Comparison of ENCODE assay signal across 11 mouse cellular contexts in genomic region chr13:52859065-52859820, GRCm38 (mm10).
DNase-seq lines count a peak whose midpoint lies in the region; ATAC-seq lines count a peak whose summit lies in the region.
"Had no signal": no experiment of that assay in that cellular context is flagged by ENCODE, and none has a peak within 500 bp of the region (broad histone marks: within the 10 kb centered on the region; RNA-seq: fewer than 3 reads in every experiment).

No protein-coding gene starts in this region.

- no peak overlapping the region for H3K4me3 ChIP-seq in hindbrain, embryonic 13.5 days
- no peak overlapping the region for H3K4me3 ChIP-seq in hindbrain, embryonic 11.5 days (ENCODE audit: low read depth, low read length)
- no peak overlapping the region for H3K4me3 ChIP-seq in kidney, embryonic 15.5 days (replicated peaks)
- H3K4me3 ChIP-seq: erythroblast, embryonic 14.5 days had no signal

- H3K36me3 ChIP-seq in hindbrain, embryonic 13.5 days, result peaks cover 4% of the 10 kb centered on the region; the same call in 1 of the 2 replicates
- no peaks in the 10 kb centered on the region for H3K36me3 ChIP-seq in hindbrain, embryonic 11.5 days (ENCODE audit: control insufficient read depth, insufficient read depth, low read length)
- H3K36me3 ChIP-seq in kidney, embryonic 15.5 days, result no peaks in the 10 kb centered on the region

- peak overlapping the region; percentile 26; the same call in 1 of the 2 replicates for H3K9ac ChIP-seq in hindbrain, embryonic 13.5 days
- no peak overlapping the region for H3K9ac ChIP-seq in hindbrain, embryonic 11.5 days (ENCODE audit: low read depth, low read length)
- H3K9ac ChIP-seq in kidney, embryonic 15.5 days, result no peak overlapping the region

- WGBS in hindbrain, embryonic 13.5 days, result 66% methylated on average over 16 of the region's 16 CpGs
- 70% methylated on average over 16 of the region's 16 CpGs for WGBS in hindbrain, embryonic 11.5 days
- WGBS in kidney, embryonic 15.5 days, result 73% methylated on average over 16 of the region's 16 CpGs

- no peaks in the 10 kb centered on the region for H3K9me3 ChIP-seq in hindbrain, embryonic 13.5 days
- no peaks in the 10 kb centered on the region for H3K9me3 ChIP-seq in hindbrain, embryonic 11.5 days (ENCODE audit: control insufficient read depth, low read length)
- no peaks in the 10 kb centered on the region for H3K9me3 ChIP-seq in kidney, embryonic 15.5 days (replicated peaks)

- no peak overlapping the region for H3K4me2 ChIP-seq in hindbrain, embryonic 13.5 days
- no peak overlapping the region for H3K4me2 ChIP-seq in hindbrain, embryonic 11.5 days (replicated peaks; ENCODE audit: low read depth, low read length)
- H3K4me2 ChIP-seq in kidney, embryonic 15.5 days, result no peak overlapping the region

- no peak for DNase-seq in hindbrain, embryonic 11.5 days (ENCODE audit: low spot score)
- peak; percentile 49 to 52 for DNase-seq in cerebellum, adult 18-20 months
- DNase-seq in cerebellum, postnatal 14 days, result peak; percentile 28 to 35
- peak; percentile 48 to 49 for DNase-seq in layer of hippocampus, adult 8-10 months (ENCODE audit: low spot score in 2 of 2)
- no peak for DNase-seq in gastrocnemius, postnatal 10 days
- DNase-seq: adrenal gland, postnatal 36 days; lung, postnatal 36 days had no signal

- peak; percentile 65; the same call in 1 of the 2 replicates for ATAC-seq in hindbrain, embryonic 13.5 days (ENCODE audit: low FRiP score)
- no peak for ATAC-seq in hindbrain, embryonic 11.5 days (ENCODE audit: low FRiP score)
- ATAC-seq in activated CD4-positive, CD25-positive, alpha-beta regulatory T cell, adult 4 months, result no peak
- no peak for ATAC-seq in kidney, embryonic 15.5 days (replicated peaks; ENCODE audit: low FRiP score)

- no peaks in the 10 kb centered on the region for H3K27me3 ChIP-seq in hindbrain, embryonic 13.5 days
- H3K27me3 ChIP-seq in hindbrain, embryonic 11.5 days (ENCODE audit: control insufficient read depth, insufficient read depth, low read length), result no peaks in the 10 kb centered on the region
- no peaks in the 10 kb centered on the region for H3K27me3 ChIP-seq in kidney, embryonic 15.5 days

- peaks cover 16% of the 10 kb centered on the region for H3K4me1 ChIP-seq in hindbrain, embryonic 13.5 days (replicated peaks)
- H3K4me1 ChIP-seq in hindbrain, embryonic 11.5 days (replicated peaks; ENCODE audit: control insufficient read depth, insufficient read depth, low read length), result no peaks in the 10 kb centered on the region
- peaks cover 10% of the 10 kb centered on the region; the same call in 1 of the 2 replicates for H3K4me1 ChIP-seq in kidney, embryonic 15.5 days

- peak overlapping the region; percentile 80 for H3K27ac ChIP-seq in hindbrain, embryonic 13.5 days
- no peak overlapping the region for H3K27ac ChIP-seq in hindbrain, embryonic 11.5 days (ENCODE audit: low read depth, low read length)
- no peak overlapping the region for H3K27ac ChIP-seq in kidney, embryonic 15.5 days

Comparison
In these comparisons a context has a peak if more than half of its experiments do, and no peak if none do; other contexts are left out.
1. DNase-seq: peak in cerebellum, adult 18-20 months (2 of 2), cerebellum, postnatal 14 days (2 of 2) and layer of hippocampus, adult 8-10 months (2 of 2); none in hindbrain, embryonic 11.5 days (single experiment) and gastrocnemius, postnatal 10 days (single experiment).